Mouse (Mus musculus) heart, adult 11 months (tissue): ENCODE data around the gene Map3k7cl.

Experiments used
- DNase-seq: peaks from one replicate; pipeline ENCODE4 v3.0.0; 2022

Gene Map3k7cl

GRCm38 (mm10) chr16:87594145-87594544, 41.0 kb downstream of the Map3k7cl start:
- DNase-seq, result peak; percentile 89

DNA sequence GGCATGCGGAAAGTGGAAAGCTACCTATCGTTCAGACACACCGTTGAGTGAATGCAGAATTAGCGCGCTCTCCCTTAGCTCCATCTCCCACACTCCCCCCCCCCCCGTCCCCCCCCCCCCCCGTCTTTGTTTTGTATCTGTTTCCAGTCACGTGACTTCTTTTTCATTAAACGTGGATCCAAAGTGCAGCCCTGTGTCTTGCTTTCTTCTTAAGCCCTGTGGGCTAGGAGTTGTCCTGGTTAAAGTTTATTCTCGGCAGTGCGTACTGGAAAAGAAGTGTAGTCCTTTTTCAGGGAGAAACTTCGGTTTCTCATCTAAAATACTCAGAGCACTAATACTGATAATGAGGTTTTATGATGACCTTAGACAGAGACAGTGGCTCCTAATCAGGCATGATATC, 42.0 kb downstream of the Map3k7cl start:
- DNase-seq, result no peak

DNA sequence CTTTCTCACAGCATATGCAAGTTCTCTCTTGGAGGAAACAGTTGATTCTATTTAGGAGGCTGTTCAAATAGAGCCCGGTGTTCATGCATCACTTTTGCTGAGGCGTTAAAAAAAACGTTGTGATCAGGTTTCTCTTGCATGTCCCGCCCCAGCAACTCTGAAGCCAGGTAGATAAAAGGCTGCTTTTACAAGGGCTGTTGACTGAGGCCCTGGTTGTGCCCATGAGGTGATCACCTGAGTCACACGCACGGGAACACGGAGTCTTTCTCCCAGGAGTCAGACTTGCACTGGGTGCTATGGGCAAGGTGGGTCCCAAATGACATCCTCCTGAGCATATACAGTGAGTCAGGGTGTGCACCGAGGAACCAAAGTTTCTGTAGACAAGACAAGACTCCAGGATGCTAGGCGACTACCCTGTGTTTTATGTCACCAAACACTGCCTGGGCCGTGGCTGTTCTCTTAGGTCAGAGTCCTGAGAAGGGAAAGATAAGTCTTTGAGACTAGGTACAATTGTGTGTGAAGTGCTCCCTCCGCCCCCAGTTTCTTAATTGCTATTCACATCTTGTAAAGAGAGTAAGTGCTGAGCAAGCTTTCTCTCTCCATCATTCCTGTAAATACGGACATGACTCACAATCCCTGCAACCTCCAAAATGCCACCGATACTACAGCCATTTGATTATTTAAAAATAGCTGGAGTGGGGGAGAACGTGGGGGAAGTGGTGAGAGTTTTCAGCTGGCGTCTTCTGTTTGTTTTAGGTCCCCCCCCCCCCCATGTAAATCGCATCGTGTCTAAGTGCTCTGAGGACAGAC, 49.8 kb downstream of the Map3k7cl start:
- no peak for DNase-seq

DNA sequence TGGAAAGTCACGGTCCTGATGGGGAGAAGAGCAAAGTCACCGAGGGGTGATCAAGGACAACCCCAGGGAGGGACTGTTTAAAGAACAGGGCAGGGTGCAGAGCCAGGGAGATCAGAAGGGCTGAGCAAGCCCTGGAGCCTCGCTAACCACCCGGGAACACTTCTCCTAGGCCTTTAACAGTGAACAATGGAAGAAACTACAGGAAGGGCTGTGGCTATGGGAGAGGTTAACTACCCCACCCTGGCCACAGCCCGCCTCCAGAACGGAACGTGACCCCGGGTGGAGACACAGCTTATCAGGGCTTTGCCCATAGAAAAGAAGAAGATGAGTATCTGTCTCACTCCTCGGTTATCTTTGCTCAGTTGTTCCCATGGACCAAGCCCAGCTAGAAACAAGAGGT, 50.9 kb downstream of the Map3k7cl start:
- DNase-seq, result no peak

DNA sequence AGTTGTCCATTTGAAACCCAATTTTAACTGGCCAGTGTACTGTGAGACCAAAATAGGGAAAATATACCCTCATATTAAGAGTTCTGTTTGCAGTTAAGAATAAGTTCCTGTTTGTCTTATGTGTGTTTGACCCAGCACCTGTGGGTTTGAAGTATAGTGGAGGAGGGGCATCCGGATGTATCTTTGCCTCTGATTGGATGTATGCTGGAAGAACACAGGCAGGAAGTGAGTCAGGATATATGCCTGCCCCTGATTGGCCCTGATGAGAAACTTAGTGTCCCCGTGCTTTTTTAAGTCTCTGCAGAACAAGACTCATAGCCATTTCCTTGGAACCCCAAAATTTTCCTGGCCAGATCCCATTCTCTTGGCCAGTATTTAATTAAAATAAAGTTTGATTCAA, 51.8 kb downstream of the Map3k7cl start:
- no peak for DNase-seq

DNA sequence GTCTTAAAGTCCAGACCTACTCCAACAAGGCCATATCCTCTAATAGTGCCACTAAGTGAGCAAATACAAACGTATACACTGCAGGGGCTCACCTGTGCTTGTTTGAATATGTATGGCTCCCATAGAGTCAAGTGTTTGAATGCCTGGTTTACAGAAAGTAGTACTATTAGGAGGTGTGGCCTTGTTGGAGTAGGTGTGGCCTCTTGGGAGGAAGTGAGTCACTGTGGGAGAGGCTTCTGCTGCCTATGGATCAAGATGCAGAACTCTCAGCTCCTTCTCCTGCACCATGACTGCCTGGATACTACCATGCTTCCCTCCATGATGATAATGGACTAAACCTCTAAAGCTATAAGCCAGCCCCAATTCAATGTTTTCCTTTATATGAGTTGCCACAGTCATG, 54.3 kb downstream of the Map3k7cl start:
- DNase-seq, result peak; percentile 45

DNA sequence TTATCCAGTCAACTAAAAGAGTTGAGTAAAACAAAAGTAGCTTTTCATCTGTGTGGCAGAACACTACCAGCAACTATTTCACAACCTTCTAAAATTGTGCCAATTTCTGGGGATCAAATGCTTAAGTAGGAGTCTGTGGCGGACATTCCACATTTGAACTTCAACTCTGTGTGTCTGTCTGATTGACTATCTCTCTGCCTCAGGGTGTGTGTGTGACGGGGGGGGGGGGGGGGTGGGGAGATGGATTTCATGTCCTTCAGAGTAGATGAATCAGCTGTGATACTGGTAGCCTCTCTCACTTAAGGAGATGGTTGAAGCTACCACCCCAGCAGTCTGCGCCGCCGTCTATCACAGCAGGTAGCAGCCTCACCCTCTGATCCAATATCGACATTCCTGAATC, 54.8 kb downstream of the Map3k7cl start:
- DNase-seq, result peak; percentile 52

DNA sequence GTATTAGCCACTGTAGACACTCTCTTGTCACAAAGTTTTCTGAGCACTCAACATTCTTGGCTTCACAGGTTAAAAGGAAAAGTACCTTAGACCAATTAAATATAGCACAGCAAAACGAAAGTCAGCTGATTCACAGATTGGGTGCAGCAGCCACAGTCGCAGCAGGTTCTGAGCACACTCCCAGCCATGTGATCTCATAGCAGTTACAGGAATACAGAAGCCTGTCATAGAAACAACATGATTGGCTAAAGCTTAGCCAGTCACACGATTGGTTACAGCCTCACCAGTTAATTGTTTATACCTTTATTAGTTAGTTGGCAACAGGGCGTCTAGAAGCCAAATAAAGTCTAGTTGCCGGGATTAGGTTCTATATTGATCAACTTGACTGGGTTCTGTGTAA, 57.0 kb downstream of the Map3k7cl start:
- DNase-seq, result peak; percentile 85

GRCm38 (mm10) chr16:87610556-87611295, 57.6 kb downstream of the Map3k7cl start:
- DNase-seq, result peak; percentile 68

GRCm38 (mm10) chr16:87611420-87611819, 58.3 kb downstream of the Map3k7cl start:
- peak; percentile 93 for DNase-seq

GRCm38 (mm10) chr16:87612218-87612838, 59.2 kb downstream of the Map3k7cl start:
- peak; percentile 64 for DNase-seq

GRCm38 (mm10) chr16:87617377-87617776, 64.2 kb downstream of the Map3k7cl start:
- peak; percentile 78 for DNase-seq

DNA sequence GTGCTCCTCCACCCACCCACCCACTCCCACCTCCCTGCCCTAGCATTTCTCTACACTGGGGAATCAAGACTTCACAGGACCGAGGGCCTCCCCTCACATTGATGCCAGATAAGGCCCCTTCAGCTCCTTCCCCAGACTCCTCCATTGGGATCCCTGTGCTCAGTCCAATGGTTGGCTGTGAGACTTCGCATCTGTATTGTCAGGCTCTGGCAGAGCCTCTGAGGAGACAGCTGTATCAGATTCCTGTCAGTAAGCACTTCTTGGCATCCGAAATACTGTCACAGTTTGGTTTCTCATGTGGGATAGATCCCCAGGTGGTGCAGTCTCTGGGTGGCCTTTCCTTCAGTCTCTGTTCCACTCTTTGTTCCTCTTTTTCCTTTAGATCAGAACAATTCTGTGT, 68.1 kb downstream of the Map3k7cl start:
- DNase-seq, result peak; percentile 63

DNA sequence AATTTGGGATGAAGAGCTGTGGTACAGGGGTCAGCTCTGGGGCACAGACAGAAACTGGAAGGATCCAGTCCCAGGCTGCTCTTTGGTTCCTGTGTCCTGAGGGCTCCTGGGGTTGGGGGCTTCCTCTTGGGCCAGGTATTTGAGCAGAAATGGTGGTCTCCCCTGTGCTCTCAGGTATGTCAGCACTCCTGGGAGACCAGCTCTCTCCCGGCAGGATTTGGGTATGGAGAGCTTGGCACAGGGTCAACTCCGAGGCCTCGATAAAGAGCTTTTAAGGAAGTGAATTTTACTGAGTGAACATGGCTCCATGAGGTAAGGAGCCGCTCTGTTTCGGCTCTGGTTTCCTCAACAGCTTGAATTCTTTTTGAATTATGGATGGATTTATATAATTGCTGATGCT, 70.8 kb downstream of the Map3k7cl start:
- peak; percentile 91 for DNase-seq

GRCm38 (mm10) chr16:87624937-87625336, 71.8 kb downstream of the Map3k7cl start:
- no peak for DNase-seq

- DNase-seq, result peak; percentile 98
These were observed 72.2 kb downstream of the Map3k7cl start for GRCm38 (mm10) chr16:87625341-87625740.

- DNase-seq, result peak; percentile 85
These were observed 72.7 kb downstream of the Map3k7cl start for GRCm38 (mm10) chr16:87625816-87626215.

- peak; percentile 23 for DNase-seq
These were observed 73.6 kb downstream of the Map3k7cl start for GRCm38 (mm10) chr16:87626696-87627095.

DNA sequence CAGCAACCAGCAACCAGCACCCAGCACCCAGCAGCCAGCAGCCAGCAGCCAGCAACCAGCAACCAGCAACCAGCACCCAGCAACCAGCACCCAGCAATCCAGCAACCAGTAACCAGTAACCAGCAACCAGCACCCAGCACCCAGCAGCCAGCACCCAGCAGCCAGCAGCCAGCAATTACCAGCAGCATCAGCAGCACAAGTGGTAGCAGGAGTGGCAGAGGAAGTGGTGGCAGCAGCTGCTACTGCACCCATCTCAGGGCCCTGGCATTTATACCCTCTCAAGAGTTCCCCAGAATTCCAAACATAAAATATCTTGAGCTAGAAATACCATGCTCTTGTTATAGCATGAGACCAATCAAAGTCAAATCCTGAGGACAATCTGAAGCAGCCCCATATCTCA, 81.6 kb downstream of the Map3k7cl start:
- peak; percentile 92 for DNase-seq

DNA sequence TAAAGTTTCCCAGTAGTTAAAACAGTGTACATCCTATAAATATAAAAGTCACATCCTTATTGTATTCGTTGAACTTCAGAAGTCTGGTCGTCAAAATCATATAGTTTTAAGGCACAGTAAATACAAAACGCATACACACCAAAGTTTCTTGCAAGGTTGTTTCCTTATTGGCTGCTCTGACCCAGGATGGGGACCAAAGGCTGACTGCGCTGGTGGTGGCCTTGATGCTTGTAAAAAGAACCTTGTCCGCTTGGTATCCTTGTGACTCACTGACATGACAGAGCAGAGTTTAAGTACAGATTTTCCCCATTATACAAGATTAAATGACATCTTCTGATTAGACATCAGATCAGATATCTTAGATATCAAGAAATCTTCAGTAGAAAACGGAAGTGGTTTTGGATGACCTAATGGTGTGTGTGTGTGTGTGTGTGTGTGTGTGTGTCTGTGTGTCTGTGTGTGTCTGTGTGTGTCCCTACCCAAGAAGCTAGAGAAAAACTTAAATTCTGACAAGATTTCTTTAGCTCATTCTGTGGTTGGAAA, 82.2 kb downstream of the Map3k7cl start:
- DNase-seq, result peak; percentile 78

DNA sequence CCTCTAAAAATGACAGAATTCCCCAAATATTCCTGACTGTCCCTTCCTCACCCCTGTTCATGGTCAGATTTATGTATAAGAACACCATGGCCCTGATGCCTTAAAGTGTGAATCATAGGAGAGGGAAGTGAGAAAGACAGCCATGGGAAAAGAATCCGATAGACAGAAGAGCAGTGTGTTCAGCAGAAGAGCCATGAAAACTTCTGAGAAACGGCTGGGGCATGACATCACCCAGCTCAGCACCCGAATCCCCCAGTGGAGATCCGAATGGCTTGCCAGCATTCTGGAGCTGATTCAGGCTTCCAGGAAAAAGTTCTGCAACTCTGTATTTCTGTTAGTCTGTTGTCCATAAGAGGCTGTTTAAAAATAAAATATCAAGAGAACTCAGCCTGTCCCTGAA, 82.7 kb downstream of the Map3k7cl start:
- peak; percentile 94 for DNase-seq

GRCm38 (mm10) chr16:87638098-87638497, 85.0 kb downstream of the Map3k7cl start:
- DNase-seq, result peak; percentile 93

DNA sequence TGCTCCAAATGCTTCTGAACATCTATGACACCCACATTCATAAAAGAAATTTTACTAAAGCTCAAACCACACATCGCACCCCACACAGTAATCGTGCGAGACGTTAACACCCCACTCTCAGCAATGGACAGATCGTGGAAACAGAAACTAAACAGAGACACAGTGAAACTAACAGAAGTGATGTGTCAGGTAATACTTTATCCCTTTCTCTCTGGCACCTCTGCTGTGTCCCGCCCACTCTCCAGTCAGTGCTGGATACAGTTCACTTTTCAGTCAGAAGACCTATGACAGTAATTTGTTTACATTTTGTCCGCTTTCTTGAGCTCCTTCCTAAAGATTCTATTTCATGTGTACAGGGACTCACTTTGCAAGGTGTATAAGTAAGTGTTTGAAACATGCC, 89.1 kb downstream of the Map3k7cl start:
- peak; percentile 65 for DNase-seq
